8 mouse cellular contexts compared by ENCODE assay signal in the genomic region with DNA sequence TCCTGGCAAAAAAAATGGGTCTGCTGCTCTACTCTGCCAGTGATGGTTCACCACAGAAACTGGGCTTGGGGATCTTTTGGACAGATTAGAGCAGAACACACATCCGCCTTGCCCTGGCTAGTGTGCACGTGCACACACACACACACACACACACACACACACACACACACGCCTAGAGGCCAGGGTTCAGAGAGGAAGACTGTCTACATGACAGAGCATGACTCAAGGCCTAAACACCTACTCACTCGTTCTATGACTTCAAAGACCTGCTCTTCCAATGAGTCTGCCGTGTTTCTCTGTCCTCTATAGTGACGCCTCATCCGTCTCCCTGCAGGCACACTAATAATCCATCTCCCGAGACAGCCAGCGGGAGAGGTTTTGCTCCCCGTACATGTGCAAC. TPM values are rescaled to one million over a fixed set of nuclear protein-coding genes. Genes with fewer than 3 reads are reported as not detected.
DNase-seq lines count a peak whose midpoint lies in the region; ATAC-seq and TF ChIP-seq lines count a peak whose summit lies in the region.
"Had no signal": no experiment of that assay in that cellular context is flagged by ENCODE, and none has a peak within 500 bp of the region (broad histone marks: within the 10 kb centered on the region; RNA-seq: fewer than 3 reads in every experiment).

No protein-coding gene starts in this region.

- 46% methylated on average over 10 of the region's 10 CpGs for WGBS in limb, embryonic 15.5 days
- WGBS in limb, embryonic 10.5 days = 34% methylated on average over 10 of the region's 10 CpGs
- WGBS in bone marrow, adult 2 months = 53% methylated on average over 10 of the region's 10 CpGs
- WGBS in intestine, embryonic 16.5 days = 41% methylated on average over 10 of the region's 10 CpGs
- 34% methylated on average over 10 of the region's 10 CpGs for WGBS in stomach, embryonic 14.5 days

- no peak overlapping the region for H3K4me2 ChIP-seq in limb, embryonic 15.5 days
- H3K4me2 ChIP-seq in intestine, embryonic 16.5 days (ENCODE audit: low read depth, low read length) = no peak overlapping the region
- no peak overlapping the region for H3K4me2 ChIP-seq in stomach, embryonic 14.5 days (replicated peaks; ENCODE audit: low read depth, low read length)

- no peaks in the 10 kb centered on the region for H3K36me3 ChIP-seq in limb, embryonic 15.5 days
- H3K36me3 ChIP-seq in limb, embryonic 10.5 days = no peaks in the 10 kb centered on the region
- no peaks in the 10 kb centered on the region for H3K36me3 ChIP-seq in intestine, embryonic 16.5 days (ENCODE audit: control insufficient read depth, insufficient read depth, low read length)
- H3K36me3 ChIP-seq in stomach, embryonic 14.5 days (ENCODE audit: control insufficient read depth, insufficient read depth, low read length) = no peaks in the 10 kb centered on the region

- H3K4me3 ChIP-seq in limb, embryonic 15.5 days = no peak overlapping the region
- no peak overlapping the region for H3K4me3 ChIP-seq in limb, embryonic 10.5 days
- H3K4me3 ChIP-seq in bone marrow, adult 2 months (replicated peaks; ENCODE audit: control insufficient read depth, low read depth, low read length) = no peak overlapping the region
- H3K4me3 ChIP-seq in intestine, embryonic 16.5 days (ENCODE audit: low read length) = no peak overlapping the region
- no peak overlapping the region for H3K4me3 ChIP-seq in stomach, embryonic 14.5 days (ENCODE audit: low read depth, low read length)

- no peaks in the 10 kb centered on the region for H3K9me3 ChIP-seq in limb, embryonic 15.5 days
- no peaks in the 10 kb centered on the region for H3K9me3 ChIP-seq in limb, embryonic 10.5 days (replicated peaks)
- no peaks in the 10 kb centered on the region for H3K9me3 ChIP-seq in intestine, embryonic 16.5 days (ENCODE audit: control insufficient read depth, low read length)
- no peaks in the 10 kb centered on the region for H3K9me3 ChIP-seq in stomach, embryonic 14.5 days (ENCODE audit: control insufficient read depth, low read depth, low read length)

- no peak for DNase-seq in limb, embryonic 10.5 days (ENCODE audit: low spot score)
- no peak for DNase-seq in urinary bladder, postnatal 36 days (ENCODE audit: low spot score in 2 of 2)
- no peak for DNase-seq in frontal cortex, postnatal 36 days (ENCODE audit: low spot score in 2 of 2)
- DNase-seq: cerebellum, adult 9-10 months had no signal

- no peak for TF ChIP-seq POLR2A in bone marrow, adult 2 months (IDR thresholded peaks at IDR 0.05; ENCODE audit: borderline replicate concordance, control insufficient read depth, low read depth, low read length)

- H3K4me1 ChIP-seq in limb, embryonic 15.5 days = peaks cover 63% of the 10 kb centered on the region
- H3K4me1 ChIP-seq in limb, embryonic 10.5 days = peaks cover 57% of the 10 kb centered on the region
- H3K4me1 ChIP-seq in bone marrow, adult 2 months (ENCODE audit: control insufficient read depth, insufficient read depth, low read length) = peaks cover 23% of the 10 kb centered on the region
- H3K4me1 ChIP-seq in intestine, embryonic 16.5 days (ENCODE audit: control insufficient read depth, insufficient read depth, low read length) = peaks cover 75% of the 10 kb centered on the region
- H3K4me1 ChIP-seq in stomach, embryonic 14.5 days (ENCODE audit: control insufficient read depth, insufficient read depth, low read length) = peaks cover 36% of the 10 kb centered on the region

- no peaks in the 10 kb centered on the region for H3K27me3 ChIP-seq in limb, embryonic 15.5 days
- peaks cover 13% of the 10 kb centered on the region; the same call in 1 of the 2 replicates for H3K27me3 ChIP-seq in limb, embryonic 10.5 days (ENCODE audit: low read depth, poor library complexity, severe bottlenecking)
- no peaks in the 10 kb centered on the region for H3K27me3 ChIP-seq in intestine, embryonic 16.5 days (replicated peaks; ENCODE audit: control insufficient read depth, insufficient read depth, low read length)
- no peaks in the 10 kb centered on the region for H3K27me3 ChIP-seq in stomach, embryonic 14.5 days (ENCODE audit: control insufficient read depth, insufficient read depth, low read length)

- TF ChIP-seq CTCF in bone marrow, adult 2 months (IDR thresholded peaks at IDR 0.05; ENCODE audit: control insufficient read depth, insufficient read depth, low read length) = no peak

- H3K9ac ChIP-seq in limb, embryonic 15.5 days = no peak overlapping the region
- H3K9ac ChIP-seq in intestine, embryonic 16.5 days (ENCODE audit: low read depth, low read length) = no peak overlapping the region
- no peak overlapping the region for H3K9ac ChIP-seq in stomach, embryonic 14.5 days (replicated peaks; ENCODE audit: low read depth, low read length)

- ATAC-seq in limb, embryonic 15.5 days (ENCODE audit: insufficient number of reproducible peaks, low FRiP score, low TSS enrichment, low read depth) = no peak
- peak; percentile 9 for ATAC-seq in intestine, embryonic 16.5 days
- ATAC-seq in stomach, embryonic 14.5 days (ENCODE audit: insufficient number of reproducible peaks, insufficient read depth, low FRiP score, low read depth) = no peak

- peak overlapping the region; percentile 17; the same call in 1 of the 2 replicates for H3K27ac ChIP-seq in limb, embryonic 15.5 days
- no peak overlapping the region for H3K27ac ChIP-seq in limb, embryonic 10.5 days
- H3K27ac ChIP-seq in bone marrow, adult 2 months (ENCODE audit: control insufficient read depth, insufficient read depth, low read depth, low read length, poor library complexity) = peak overlapping the region; percentile 72
- H3K27ac ChIP-seq in intestine, embryonic 16.5 days (ENCODE audit: low read length) = peak overlapping the region; percentile 79
- peak overlapping the region; percentile 21; the same call in 1 of the 2 replicates for H3K27ac ChIP-seq in stomach, embryonic 14.5 days (ENCODE audit: low read length)

RNA-seq across cellular contexts. Expression of gene Cd82, which starts 8.6 kb away (rescaled TPM):
- 51.4 and 63.0 TPM in 2 replicates for polyA plus RNA-seq in limb, embryonic 15.5 days (2015; fragmentation: Nextera tagmentation; extraction: Ambion mirVana)
- 4.1 and 7.2 TPM in 2 replicates for polyA plus RNA-seq in limb, embryonic 10.5 days (2016; fragmentation: Nextera tagmentation; extraction: Ambion mirVana)
- 98.5 and 111 TPM in 2 replicates for polyA plus RNA-seq in bone marrow, adult 2 months (2011; ENCODE audit: insufficient read depth, insufficient read length, low replicate concordance, missing spikeins)
- polyA plus RNA-seq in intestine, embryonic 16.5 days (2015; fragmentation: Nextera tagmentation; extraction: Ambion mirVana) = 171 and 180 TPM in 2 replicates
- polyA plus RNA-seq in stomach, embryonic 14.5 days (2014; fragmentation: Nextera tagmentation; extraction: Ambion mirVana) = 45.3 and 48.9 TPM in 2 replicates
